Comparison of ENCODE assay signal across 19 mouse cellular contexts in genomic region chr14:46363209-46363608, GRCm38 (mm10). TPM values are rescaled to one million over a fixed set of nuclear protein-coding genes. Genes with fewer than 3 reads are reported as not detected.
DNase-seq lines count a peak whose midpoint lies in the region; ATAC-seq and TF ChIP-seq lines count a peak whose summit lies in the region.
"Had no signal": no experiment of that assay in that cellular context is flagged by ENCODE, and none has a peak within 500 bp of the region (broad histone marks: within the 10 kb centered on the region; RNA-seq: fewer than 3 reads in every experiment).

No protein-coding gene starts in this region.

- TF ChIP-seq EP300 in liver, postnatal 0 days (IDR thresholded peaks at IDR 0.05; ENCODE audit: low read depth), result no peak

- 31% methylated on average over 10 of the region's 10 CpGs for WGBS in liver, postnatal 0 days (ENCODE audit: insufficient replicate concordance)
- 28% methylated on average over 10 of the region's 10 CpGs for WGBS in liver, embryonic 12.5 days (ENCODE audit: insufficient replicate concordance)
- 36% methylated on average over 10 of the region's 10 CpGs for WGBS in forebrain, embryonic 14.5 days

- H3K27ac ChIP-seq in gastrocnemius, adult 2 months, result no peak overlapping the region
- no peak overlapping the region for H3K27ac ChIP-seq in liver, postnatal 0 days (ENCODE audit: low read depth)
- no peak overlapping the region for H3K27ac ChIP-seq in liver, embryonic 12.5 days
- no peak overlapping the region for H3K27ac ChIP-seq in forebrain, embryonic 14.5 days (ENCODE audit: low read depth, low read length)
- H3K27ac ChIP-seq: liver, embryonic 13.5 days had no signal

- DNase-seq in gastrocnemius, adult 2 months, result no peak
- DNase-seq in gastrocnemius, adult 18-20 months (ENCODE audit: low spot score), result no peak
- no peak for DNase-seq in liver, postnatal 0 days
- peak; percentile 31 to 50 for DNase-seq in kidney, postnatal 36 days
- peak; percentile 71 for DNase-seq in lung, postnatal 36 days
- DNase-seq in forebrain, embryonic 14.5 days (ENCODE audit: low spot score), result no peak
- no peak for DNase-seq in embryo, embryonic 11 days
- DNase-seq: adrenal gland, postnatal 25 days; cerebellum, adult 9-11 months; heart, adult 11 months; heart, postnatal 10 days; layer of hippocampus, adult 9-11 months; liver, embryonic 13.5 days; thymus, adult 18-20 months had no signal

- no peak overlapping the region for H3K4me2 ChIP-seq in liver, postnatal 0 days (ENCODE audit: low read depth, low read length)
- H3K4me2 ChIP-seq in liver, embryonic 12.5 days, result no peak overlapping the region
- H3K4me2 ChIP-seq in forebrain, embryonic 14.5 days (ENCODE audit: low read length), result no peak overlapping the region
- H3K4me2 ChIP-seq: liver, embryonic 13.5 days had no signal

- TF ChIP-seq CTCF in gastrocnemius, adult 2 months (IDR thresholded peaks at IDR 0.05), result peak; percentile 39
- TF ChIP-seq CTCF in liver, postnatal 0 days (IDR thresholded peaks at IDR 0.05; ENCODE audit: low read depth), result peak; percentile 37; the same call in 1 of the 2 replicates

- H3K4me1 ChIP-seq in liver, postnatal 0 days (ENCODE audit: insufficient read depth), result no peaks in the 10 kb centered on the region
- H3K4me1 ChIP-seq in liver, embryonic 12.5 days, result no peaks in the 10 kb centered on the region
- H3K4me1 ChIP-seq in forebrain, embryonic 14.5 days (ENCODE audit: control insufficient read depth, insufficient read depth, low read length), result no peaks in the 10 kb centered on the region
- H3K4me1 ChIP-seq: liver, embryonic 13.5 days had no signal

- no peaks in the 10 kb centered on the region for H3K9me3 ChIP-seq in liver, postnatal 0 days (ENCODE audit: low read length)
- no peaks in the 10 kb centered on the region for H3K9me3 ChIP-seq in liver, embryonic 12.5 days (replicated peaks)
- H3K9me3 ChIP-seq in forebrain, embryonic 14.5 days (replicated peaks; ENCODE audit: control insufficient read depth, low read length), result no peaks in the 10 kb centered on the region
- H3K9me3 ChIP-seq: G1E; liver, embryonic 13.5 days had no signal

- intact Hi-C loops in gastrocnemius, adult 2 months (cut with DNase I), result no loop called here

- H3K27me3 ChIP-seq in liver, postnatal 0 days (ENCODE audit: insufficient read depth, low read length), result no peaks in the 10 kb centered on the region
- 0 out of 2 replicates have a peak, but pooled peaks cover 4% of the 10 kb centered on the region for H3K27me3 ChIP-seq in liver, embryonic 12.5 days (replicated peaks)
- H3K27me3 ChIP-seq in forebrain, embryonic 14.5 days (replicated peaks; ENCODE audit: control insufficient read depth, insufficient read depth, low read length), result no peaks in the 10 kb centered on the region
- H3K27me3 ChIP-seq: liver, embryonic 13.5 days had no signal

- no peak for ATAC-seq in liver, postnatal 0 days
- no peak for ATAC-seq in liver, embryonic 12.5 days
- no peak for ATAC-seq in forebrain, embryonic 14.5 days

- no peak overlapping the region for H3K4me3 ChIP-seq in gastrocnemius, adult 2 months
- no peak overlapping the region for H3K4me3 ChIP-seq in liver, postnatal 0 days (ENCODE audit: low read depth, low read length)
- no peak overlapping the region for H3K4me3 ChIP-seq in liver, embryonic 12.5 days
- H3K4me3 ChIP-seq in forebrain, embryonic 14.5 days (ENCODE audit: low read depth, low read length), result no peak overlapping the region
- H3K4me3 ChIP-seq: liver, embryonic 13.5 days had no signal

- no peak overlapping the region for H3K9ac ChIP-seq in liver, postnatal 0 days (replicated peaks)
- no peak overlapping the region for H3K9ac ChIP-seq in liver, embryonic 12.5 days
- no peak overlapping the region for H3K9ac ChIP-seq in forebrain, embryonic 14.5 days (ENCODE audit: low read length)
- H3K9ac ChIP-seq: liver, embryonic 13.5 days had no signal

- no peaks in the 10 kb centered on the region for H3K36me3 ChIP-seq in liver, postnatal 0 days (replicated peaks; ENCODE audit: insufficient read depth, low read length)
- no peaks in the 10 kb centered on the region for H3K36me3 ChIP-seq in liver, embryonic 12.5 days
- no peaks in the 10 kb centered on the region for H3K36me3 ChIP-seq in forebrain, embryonic 14.5 days (ENCODE audit: control insufficient read depth, insufficient read depth, low read length)
- H3K36me3 ChIP-seq: G1E; liver, embryonic 13.5 days had no signal

RNA-seq across cellular contexts. Expression of gene Gm15217, which starts 16.0 kb away (rescaled TPM):
- not detected for total RNA-seq in gastrocnemius, adult 2 months (2021)
- not detected for total RNA-seq in gastrocnemius, adult 18-20 months (2021)
- polyA plus RNA-seq in liver, postnatal 0 days (2015; fragmentation: Nextera tagmentation; extraction: Ambion mirVana), result not detected in 2 replicates
- not detected in 2 replicates for polyA plus RNA-seq in liver, embryonic 12.5 days (2016; fragmentation: Nextera tagmentation; extraction: Ambion mirVana)
- not detected in 2 replicates for polyA plus RNA-seq in forebrain, embryonic 14.5 days (2014; fragmentation: Nextera tagmentation; extraction: Ambion mirVana)
- total RNA-seq: adrenal gland, postnatal 25 days; G1E; heart, postnatal 10 days; left cerebral cortex, postnatal 14 days had no signal
- polyA plus RNA-seq: embryonic facial prominence, embryonic 11.5 days; forebrain, embryonic 11.5 days; G1E; liver, embryonic 13.5 days had no signal

RNA-seq across cellular contexts. Expression of gene Bmp4, which starts 27.3 kb away (rescaled TPM):
- 1 to 10 TPM; 5.0 to 5.4 TPM for total RNA-seq in gastrocnemius, adult 2 months (2021)
- total RNA-seq in gastrocnemius, adult 18-20 months (2021), result 1 to 10 TPM; 7.8 to 8.8 TPM
- polyA plus RNA-seq in liver, postnatal 0 days (2015; fragmentation: Nextera tagmentation; extraction: Ambion mirVana), result 1.5 and 1.6 TPM in 2 replicates
- 2.4 and 3.2 TPM in 2 replicates for polyA plus RNA-seq in liver, embryonic 12.5 days (2016; fragmentation: Nextera tagmentation; extraction: Ambion mirVana)
- polyA plus RNA-seq in forebrain, embryonic 14.5 days (2014; fragmentation: Nextera tagmentation; extraction: Ambion mirVana), result 1.2 and 1.7 TPM in 2 replicates
- polyA plus RNA-seq: G1E had no signal

Comparison
In these comparisons a context has a peak if more than half of its experiments do, and no peak if none do; other contexts are left out.
1. DNase-seq: peak in kidney, postnatal 36 days (2 of 2) and lung, postnatal 36 days (single experiment); none in gastrocnemius, adult 2 months (single experiment), gastrocnemius, adult 18-20 months (single experiment), liver, postnatal 0 days (single experiment), forebrain, embryonic 14.5 days (single experiment) and embryo, embryonic 11 days (single experiment).